Mouse (Mus musculus): ENCODE measurements at regions not wholly inside any gene's neighbourhood (a gene's known extent, or its start where the extent isn't known, plus 50 kb on each side); places are given as distances from the start of the nearest gene placed in this dataset.

GRCm38 (mm10) chr12:26877284-26877683 lies 408.3 kb downstream of the Cmpk2 start:
- Histone ChIP-seq H3K4me3 (ENCODE audit: low read depth, low read length) (no peak overlapping the region), H3K27ac (replicated peaks; ENCODE audit: low read depth, low read length) (no peak overlapping the region), H3K27me3 (replicated peaks; ENCODE audit: control insufficient read depth, insufficient read depth, low read length) (no peaks in the 10 kb centered on the region), H3K9ac (ENCODE audit: low read depth, low read length) (no peak overlapping the region), H3K36me3 (ENCODE audit: control insufficient read depth, insufficient read depth, low read length) (no peaks in the 10 kb centered on the region), H3K4me2 (ENCODE audit: low read depth, low read length) (no peak overlapping the region), H3K4me1 (ENCODE audit: control insufficient read depth, insufficient read depth, low read length) (no peaks in the 10 kb centered on the region), H3K9me3 (ENCODE audit: control insufficient read depth, low read length) (no peaks in the 10 kb centered on the region)
- WGBS = 77% methylated on average over 3 of the region's 3 CpGs
- ATAC-seq (ENCODE audit: low read depth) (no peak), DNase-seq (ENCODE audit: low spot score) (no peak)

DNA sequence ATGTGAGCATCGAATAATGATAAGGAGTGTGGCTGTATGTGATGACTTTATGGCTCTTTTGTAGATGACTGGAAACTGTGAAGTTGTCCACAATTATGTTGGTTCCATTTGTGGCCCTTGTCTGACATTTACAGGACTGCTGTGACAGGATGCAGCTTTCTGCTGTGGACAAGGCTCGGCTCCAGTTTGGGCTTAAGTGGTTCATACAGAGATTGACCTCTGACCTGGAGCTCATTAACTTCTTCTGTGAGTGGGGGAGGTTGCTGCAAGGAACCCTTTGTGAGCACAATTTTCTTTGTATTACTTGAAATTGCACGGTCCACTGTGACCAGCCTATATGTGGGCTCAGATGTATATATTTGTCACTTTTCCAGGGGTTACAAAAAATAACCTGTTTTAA lies 403.5 kb downstream of the Cmpk2 start:
- H3K9ac ChIP-seq (ENCODE audit: low read depth, low read length) = no peak overlapping the region
- no peak for ATAC-seq (ENCODE audit: low read depth)
- no peaks in the 10 kb centered on the region for H3K4me1 ChIP-seq (ENCODE audit: control insufficient read depth, insufficient read depth, low read length)
- H3K9me3 ChIP-seq (ENCODE audit: control insufficient read depth, low read length) = no peaks in the 10 kb centered on the region
- no peak overlapping the region for H3K4me3 ChIP-seq (ENCODE audit: low read depth, low read length)
- H3K4me2 ChIP-seq (ENCODE audit: low read depth, low read length) = no peak overlapping the region
- WGBS = 32% methylated on average over 3 of the region's 3 CpGs
- no peaks in the 10 kb centered on the region for H3K36me3 ChIP-seq (ENCODE audit: control insufficient read depth, insufficient read depth, low read length)
- no peak overlapping the region for H3K27ac ChIP-seq (replicated peaks; ENCODE audit: low read depth, low read length)
- no peaks in the 10 kb centered on the region for H3K27me3 ChIP-seq (replicated peaks; ENCODE audit: control insufficient read depth, insufficient read depth, low read length)
- DNase-seq (ENCODE audit: low spot score) = no peak

GRCm38 (mm10) chr12:26867731-26868130 lies 398.7 kb downstream of the Cmpk2 start:
- H3K9me3 ChIP-seq (ENCODE audit: control insufficient read depth, low read length) = no peaks in the 10 kb centered on the region
- no peaks in the 10 kb centered on the region for H3K27me3 ChIP-seq (replicated peaks; ENCODE audit: control insufficient read depth, insufficient read depth, low read length)
- no peak overlapping the region for H3K4me2 ChIP-seq (ENCODE audit: low read depth, low read length)
- no peak overlapping the region for H3K9ac ChIP-seq (ENCODE audit: low read depth, low read length)
- H3K4me1 ChIP-seq (ENCODE audit: control insufficient read depth, insufficient read depth, low read length) = no peaks in the 10 kb centered on the region
- H3K4me3 ChIP-seq (ENCODE audit: low read depth, low read length) = no peak overlapping the region
- DNase-seq (ENCODE audit: low spot score) (no peak), ATAC-seq (ENCODE audit: low read depth) (no peak)
- H3K36me3 ChIP-seq (ENCODE audit: control insufficient read depth, insufficient read depth, low read length) = no peaks in the 10 kb centered on the region
- 69% methylated on average over 6 of the region's 6 CpGs for WGBS
- H3K27ac ChIP-seq (replicated peaks; ENCODE audit: low read depth, low read length) = no peak overlapping the region

DNA sequence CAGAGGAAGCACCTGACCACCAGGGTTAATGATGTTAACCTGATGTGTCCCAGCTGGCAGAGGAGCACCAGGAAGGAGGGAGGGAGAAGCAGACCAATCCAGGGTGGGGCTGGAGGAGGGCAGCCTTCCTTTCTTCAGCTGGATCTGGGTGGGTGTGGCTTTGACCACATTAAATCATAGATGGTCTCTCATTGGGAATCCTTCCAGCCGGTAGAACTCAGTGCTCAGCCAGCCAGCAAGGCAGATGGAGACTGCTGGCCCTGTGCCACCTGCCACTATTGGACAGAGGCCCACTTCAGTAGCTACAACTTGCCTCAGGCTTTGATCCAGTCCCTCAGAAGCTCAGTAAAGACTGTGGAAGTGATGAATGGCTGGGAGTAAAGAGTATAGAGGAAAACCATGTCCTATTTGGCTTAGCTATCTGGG lies 386.1 kb downstream of the Cmpk2 start:
- peak; percentile 83 for DNase-seq (ENCODE audit: low spot score)
- ATAC-seq (ENCODE audit: low read depth) = peak; percentile 41; the same call in 1 of the 2 replicates
- WGBS = 10% methylated on average over 1 of the region's 1 CpGs
- Histone ChIP-seq H3K4me2 (ENCODE audit: low read depth, low read length) (no peak overlapping the region), H3K4me3 (ENCODE audit: low read depth, low read length) (no peak overlapping the region), H3K9me3 (ENCODE audit: control insufficient read depth, low read length) (peaks cover 16% of the 10 kb centered on the region), H3K9ac (ENCODE audit: low read depth, low read length) (no peak overlapping the region), H3K27ac (replicated peaks; ENCODE audit: low read depth, low read length) (no peak overlapping the region), H3K36me3 (ENCODE audit: control insufficient read depth, insufficient read depth, low read length) (no peaks in the 10 kb centered on the region), H3K27me3 (replicated peaks; ENCODE audit: control insufficient read depth, insufficient read depth, low read length) (no peaks in the 10 kb centered on the region), H3K4me1 (ENCODE audit: control insufficient read depth, insufficient read depth, low read length) (peaks cover 3% of the 10 kb centered on the region; the same call in 1 of the 2 replicates)

- Histone ChIP-seq H3K9me3 (ENCODE audit: control insufficient read depth, low read length) (no peaks in the 10 kb centered on the region), H3K27ac (replicated peaks; ENCODE audit: low read depth, low read length) (no peak overlapping the region), H3K27me3 (replicated peaks; ENCODE audit: control insufficient read depth, insufficient read depth, low read length) (no peaks in the 10 kb centered on the region), H3K9ac (ENCODE audit: low read depth, low read length) (no peak overlapping the region), H3K4me1 (ENCODE audit: control insufficient read depth, insufficient read depth, low read length) (no peaks in the 10 kb centered on the region), H3K4me3 (ENCODE audit: low read depth, low read length) (no peak overlapping the region), H3K36me3 (ENCODE audit: control insufficient read depth, insufficient read depth, low read length) (no peaks in the 10 kb centered on the region), H3K4me2 (ENCODE audit: low read depth, low read length) (no peak overlapping the region)
- no peak for DNase-seq (ENCODE audit: low spot score)
- ATAC-seq (ENCODE audit: low read depth) = no peak
- 75% methylated on average over 12 of the region's 12 CpGs for WGBS
Observed at GRCm38 (mm10) chr12:26844917-26845316, 375.9 kb downstream of the Cmpk2 start.

GRCm38 (mm10) chr12:26842696-26843095 lies 373.7 kb downstream of the Cmpk2 start:
- Histone ChIP-seq H3K27ac (replicated peaks; ENCODE audit: low read depth, low read length) (no peak overlapping the region), H3K4me3 (ENCODE audit: low read depth, low read length) (no peak overlapping the region), H3K36me3 (ENCODE audit: control insufficient read depth, insufficient read depth, low read length) (no peaks in the 10 kb centered on the region), H3K9me3 (ENCODE audit: control insufficient read depth, low read length) (no peaks in the 10 kb centered on the region), H3K9ac (ENCODE audit: low read depth, low read length) (no peak overlapping the region), H3K4me1 (ENCODE audit: control insufficient read depth, insufficient read depth, low read length) (no peaks in the 10 kb centered on the region), H3K27me3 (replicated peaks; ENCODE audit: control insufficient read depth, insufficient read depth, low read length) (no peaks in the 10 kb centered on the region), H3K4me2 (ENCODE audit: low read depth, low read length) (no peak overlapping the region)
- WGBS = 25% methylated on average over 5 of the region's 5 CpGs
- DNase-seq (ENCODE audit: low spot score) = no peak
- no peak for ATAC-seq (ENCODE audit: low read depth)

GRCm38 (mm10) chr12:26821257-26821968 lies 352.4 kb downstream of the Cmpk2 start:
- Histone ChIP-seq H3K9ac (ENCODE audit: low read depth, low read length) (no peak overlapping the region), H3K4me2 (ENCODE audit: low read depth, low read length) (no peak overlapping the region), H3K27me3 (replicated peaks; ENCODE audit: control insufficient read depth, insufficient read depth, low read length) (no peaks in the 10 kb centered on the region), H3K9me3 (ENCODE audit: control insufficient read depth, low read length) (0 out of 2 replicates have a peak, but pooled peaks cover under 1% of the 10 kb centered on the region), H3K4me3 (ENCODE audit: low read depth, low read length) (no peak overlapping the region), H3K36me3 (ENCODE audit: control insufficient read depth, insufficient read depth, low read length) (no peaks in the 10 kb centered on the region), H3K27ac (replicated peaks; ENCODE audit: low read depth, low read length) (no peak overlapping the region; the same call in 1 of the 2 replicates), H3K4me1 (ENCODE audit: control insufficient read depth, insufficient read depth, low read length) (peaks cover 13% of the 10 kb centered on the region; the same call in 1 of the 2 replicates)
- ATAC-seq (ENCODE audit: low read depth) (no peak), DNase-seq (ENCODE audit: low spot score) (no peak)
- WGBS = 47% methylated on average over 3 of the region's 3 CpGs

DNA sequence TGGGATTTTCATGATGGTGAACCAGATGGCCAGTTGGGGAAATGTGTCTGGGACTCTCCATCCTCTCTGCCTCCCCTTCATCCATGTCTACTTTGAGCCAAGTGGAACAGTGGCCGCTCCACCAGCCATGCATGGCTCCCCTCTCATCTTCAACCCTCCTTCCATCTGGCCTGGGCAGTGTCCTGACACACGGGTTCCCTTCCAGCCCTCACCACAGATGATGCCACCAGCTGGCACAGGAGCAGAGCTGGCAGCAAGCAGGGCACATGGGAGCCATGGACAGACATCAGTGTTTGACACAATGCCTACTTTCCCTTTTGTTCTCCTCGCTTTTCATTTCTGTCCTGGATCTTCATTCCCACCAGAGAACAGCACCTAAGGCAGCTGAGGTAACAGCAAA lies 348.9 kb downstream of the Cmpk2 start:
- Histone ChIP-seq H3K4me1 (ENCODE audit: control insufficient read depth, insufficient read depth, low read length) (peaks cover 23% of the 10 kb centered on the region; the same call in 1 of the 2 replicates), H3K36me3 (ENCODE audit: control insufficient read depth, insufficient read depth, low read length) (no peaks in the 10 kb centered on the region), H3K27ac (replicated peaks; ENCODE audit: low read depth, low read length) (no peak overlapping the region), H3K27me3 (replicated peaks; ENCODE audit: control insufficient read depth, insufficient read depth, low read length) (no peaks in the 10 kb centered on the region), H3K4me3 (ENCODE audit: low read depth, low read length) (no peak overlapping the region), H3K4me2 (ENCODE audit: low read depth, low read length) (no peak overlapping the region), H3K9ac (ENCODE audit: low read depth, low read length) (no peak overlapping the region), H3K9me3 (ENCODE audit: control insufficient read depth, low read length) (no peaks in the 10 kb centered on the region)
- WGBS = 85% methylated on average over 3 of the region's 3 CpGs
- ATAC-seq (ENCODE audit: low read depth) = no peak
- no peak for DNase-seq (ENCODE audit: low spot score)

- H3K36me3 ChIP-seq (ENCODE audit: control insufficient read depth, insufficient read depth, low read length) = no peaks in the 10 kb centered on the region
- H3K27me3 ChIP-seq (replicated peaks; ENCODE audit: control insufficient read depth, insufficient read depth, low read length) = no peaks in the 10 kb centered on the region
- H3K4me2 ChIP-seq (ENCODE audit: low read depth, low read length) = no peak overlapping the region
- no peak overlapping the region for H3K4me3 ChIP-seq (ENCODE audit: low read depth, low read length)
- 26% methylated on average over 8 of the region's 8 CpGs for WGBS
- DNase-seq (ENCODE audit: low spot score) = peak; percentile 49
- no peak overlapping the region for H3K27ac ChIP-seq (replicated peaks; ENCODE audit: low read depth, low read length)
- no peak overlapping the region for H3K9ac ChIP-seq (ENCODE audit: low read depth, low read length)
- ATAC-seq (ENCODE audit: low read depth) = no peak
- H3K9me3 ChIP-seq (ENCODE audit: control insufficient read depth, low read length) = no peaks in the 10 kb centered on the region
- peaks cover 18% of the 10 kb centered on the region; the same call in 1 of the 2 replicates for H3K4me1 ChIP-seq (ENCODE audit: control insufficient read depth, insufficient read depth, low read length)
Observed at GRCm38 (mm10) chr12:26815771-26816170, 346.8 kb downstream of the Cmpk2 start.
